Mouse (Mus musculus) natural killer cell, adult 2 months (primary cell): ENCODE results near the gene Add2.

Source experiments
- DNase-seq, 2 experiments: peaks; one replicate each; pipeline ENCODE4 v3.0.0; 2022; ENCODE audit warnings: low spot score in 2 of 2

Gene Add2

DNA sequence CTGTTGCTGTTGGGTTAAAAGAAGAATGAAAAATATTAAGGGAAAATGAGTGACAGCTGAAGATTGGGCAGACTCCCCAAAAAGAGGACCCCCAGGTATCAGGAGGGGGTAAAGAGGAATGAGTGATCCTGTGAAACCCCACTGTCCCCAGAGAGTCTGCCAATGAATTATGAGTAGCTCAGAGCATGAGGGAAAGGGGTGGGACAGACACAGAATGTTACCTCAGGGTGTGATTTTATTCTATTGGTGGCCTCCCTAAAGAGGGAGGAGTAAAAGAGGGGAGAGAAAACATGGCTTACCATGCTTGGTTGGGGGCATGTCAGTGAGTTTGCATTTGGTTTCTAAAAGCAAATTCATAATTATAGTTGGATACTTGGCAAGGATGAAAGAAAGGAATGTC is 50.8 kb downstream of the Add2 start:
- no peak for DNase-seq

- DNase-seq = peak; percentile 22 to 32
Measured at GRCm38 (mm10) chr6:86085518-86085917, 57.0 kb downstream of the Add2 start.

DNA sequence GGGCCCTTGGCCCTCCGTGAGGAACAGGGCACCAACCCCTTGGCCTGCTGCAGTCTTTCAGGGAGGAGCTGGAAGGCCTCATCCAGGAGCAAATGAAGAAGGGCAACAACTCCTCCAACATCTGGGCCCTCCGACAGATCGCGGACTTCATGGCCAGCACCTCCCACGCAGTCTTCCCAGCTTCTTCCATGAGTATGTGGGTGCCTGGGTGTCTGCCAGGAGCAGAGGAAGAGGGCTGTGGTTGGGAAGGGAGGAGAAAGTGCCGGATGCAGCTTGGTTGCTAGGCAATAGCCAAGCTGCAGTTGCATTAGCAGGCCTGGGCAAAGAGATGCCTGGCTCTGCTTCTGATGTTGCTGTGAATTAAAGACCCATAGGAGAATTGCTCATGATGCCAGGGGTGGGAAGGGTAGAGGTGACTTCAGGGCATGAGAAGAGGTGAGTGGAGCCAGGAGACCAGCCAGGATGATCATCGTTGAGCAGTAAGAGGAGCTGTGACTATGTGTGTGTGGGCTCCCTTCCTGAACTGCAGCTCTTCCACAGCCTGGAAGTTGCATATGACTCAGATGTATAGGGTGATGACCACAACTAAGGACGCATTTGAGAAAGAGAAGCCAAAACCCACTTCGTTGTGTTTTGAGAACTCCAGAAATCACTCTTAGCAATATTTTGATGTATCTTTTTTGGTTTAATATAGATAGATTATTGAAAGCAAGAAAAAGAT is 58.5 kb downstream of the Add2 start:
- DNase-seq = no peak

DNA sequence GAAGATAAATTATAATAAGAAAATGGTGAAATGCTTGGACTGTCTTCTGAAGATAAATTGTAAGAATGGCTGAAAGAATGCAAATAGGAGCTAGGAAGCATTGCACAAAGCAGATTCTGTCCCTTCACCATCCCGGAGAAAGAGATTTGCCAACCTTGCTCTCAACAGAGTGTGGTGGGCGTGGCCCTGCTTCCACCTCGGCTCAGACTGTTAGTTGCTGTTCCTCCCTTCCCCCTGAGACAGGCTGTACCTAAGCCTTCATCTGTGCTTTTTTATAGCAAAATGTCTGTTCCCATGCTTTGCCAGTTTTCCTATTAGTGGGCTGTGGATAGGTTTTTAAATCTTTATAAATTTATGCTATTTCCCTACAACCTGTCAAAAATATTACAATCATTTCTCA is 59.3 kb downstream of the Add2 start:
- no peak for DNase-seq

DNA sequence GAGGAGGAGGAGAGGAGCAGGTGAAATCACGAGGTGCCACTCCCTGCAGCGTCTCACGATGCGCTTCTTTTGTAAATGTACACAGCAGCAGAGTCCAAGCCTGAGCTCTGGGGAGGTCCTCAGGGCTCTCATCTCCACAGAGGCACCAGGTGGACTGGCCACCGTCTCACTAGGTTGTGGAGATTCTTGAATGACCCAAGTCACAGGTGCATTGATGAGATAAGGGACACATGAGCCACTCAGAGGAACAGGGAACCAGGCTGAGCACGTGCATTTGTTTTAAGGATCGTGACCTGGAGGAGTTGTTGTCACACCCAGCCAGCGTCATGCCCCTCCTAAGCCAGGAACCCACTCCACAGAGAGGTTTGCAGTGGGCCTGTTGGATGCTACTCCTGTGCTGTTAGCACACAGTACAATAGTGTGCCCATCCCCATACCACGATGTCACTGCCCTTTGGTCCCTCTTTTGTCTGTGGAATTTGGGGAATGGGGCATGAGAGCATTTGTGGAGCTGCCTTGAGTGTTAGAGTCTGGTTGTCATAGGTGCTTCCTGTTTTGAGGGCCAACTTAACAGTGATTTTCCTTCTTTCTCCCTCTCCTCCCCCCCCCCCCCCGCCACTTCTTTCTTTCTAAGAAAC is 65.8 kb downstream of the Add2 start:
- no peak for DNase-seq

DNA sequence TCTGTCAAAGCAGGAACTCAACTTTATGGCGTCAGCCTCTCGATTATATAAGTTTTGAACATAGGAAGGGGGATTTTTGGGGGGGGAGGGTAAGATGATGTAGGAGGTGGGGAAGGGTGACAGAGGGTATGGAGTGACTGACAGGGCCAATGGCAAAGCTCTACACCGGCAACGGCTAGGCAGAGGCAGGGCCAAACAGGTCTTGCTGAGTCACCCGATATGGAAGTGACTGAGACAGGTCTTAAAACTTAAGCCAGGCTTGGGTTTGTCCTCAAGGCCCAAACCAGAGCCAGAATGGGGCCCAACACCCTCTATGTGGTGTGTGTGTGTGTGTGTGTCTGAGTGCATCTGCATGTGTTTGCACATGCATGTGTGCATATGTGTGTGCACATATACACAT is 67.0 kb downstream of the Add2 start:
- no peak for DNase-seq

GRCm38 (mm10) chr6:86096733-86097132 is 68.3 kb downstream of the Add2 start:
- no peak for DNase-seq

- DNase-seq = no peak
Measured at GRCm38 (mm10) chr6:86097155-86097554, 68.7 kb downstream of the Add2 start.

DNA sequence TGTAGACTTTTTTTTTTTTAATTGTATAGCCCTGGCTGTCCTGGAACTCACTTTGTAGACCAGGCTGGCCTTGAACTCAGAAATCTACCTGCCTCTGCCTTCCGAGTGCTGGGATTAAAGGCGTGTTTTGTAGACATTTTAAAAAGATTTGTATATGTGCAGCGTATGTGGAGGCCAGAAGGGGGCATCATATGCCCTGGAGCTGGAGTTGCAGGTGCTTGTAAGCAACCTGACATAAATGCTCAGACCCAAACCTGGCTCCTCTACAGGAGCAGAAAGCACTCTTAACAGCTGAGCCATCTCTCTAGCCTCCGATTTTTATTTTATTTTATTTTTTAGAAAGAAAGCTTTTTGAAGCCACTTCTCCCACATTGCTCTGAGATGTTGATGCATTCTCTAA is 70.5 kb downstream of the Add2 start:
- DNase-seq = no peak

GRCm38 (mm10) chr6:86101451-86101850 is 73.0 kb downstream of the Add2 start:
- no peak for DNase-seq

DNA sequence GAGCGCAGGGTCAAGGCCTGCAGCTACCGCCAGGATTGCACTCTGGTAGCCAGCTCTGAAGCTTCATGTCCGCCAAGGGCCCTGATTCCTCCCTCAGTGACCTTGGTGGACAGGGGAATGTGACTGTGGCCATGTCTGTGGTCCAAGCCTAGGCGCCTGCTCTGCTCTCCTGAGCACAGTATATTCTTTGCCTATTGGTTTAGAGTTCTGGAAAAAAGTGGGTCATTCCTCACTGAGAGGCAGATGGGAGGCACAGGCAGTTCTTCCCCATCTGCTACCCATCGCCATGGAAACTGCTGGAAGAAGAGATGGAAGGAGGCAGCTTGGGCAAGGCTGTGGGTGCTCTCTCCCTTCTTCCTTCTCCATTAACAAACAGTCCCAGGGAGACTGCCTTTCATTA is 74.4 kb downstream of the Add2 start:
- DNase-seq = no peak

DNA sequence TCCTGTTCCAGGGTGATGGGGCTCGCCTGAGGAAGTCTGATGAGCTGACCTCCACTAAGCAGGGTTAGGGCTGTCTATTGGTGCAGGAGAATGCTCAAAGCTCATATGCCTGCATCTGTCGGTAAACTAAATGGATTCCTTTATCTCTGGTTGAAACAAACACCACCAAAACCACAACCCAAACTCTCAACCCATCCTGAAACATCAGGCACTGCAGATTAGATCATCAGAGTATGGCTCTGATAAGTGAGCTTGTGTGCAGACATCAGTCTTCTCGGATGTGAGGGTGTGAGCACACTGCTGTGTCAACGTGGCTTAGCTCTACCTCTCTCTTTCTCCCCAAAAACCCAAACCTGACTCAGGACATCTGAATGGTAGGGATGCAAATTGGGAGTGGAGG is 75.1 kb downstream of the Add2 start:
- DNase-seq = no peak

- no peak for DNase-seq
Measured at GRCm38 (mm10) chr6:86104719-86105118, 76.2 kb downstream of the Add2 start.

DNA sequence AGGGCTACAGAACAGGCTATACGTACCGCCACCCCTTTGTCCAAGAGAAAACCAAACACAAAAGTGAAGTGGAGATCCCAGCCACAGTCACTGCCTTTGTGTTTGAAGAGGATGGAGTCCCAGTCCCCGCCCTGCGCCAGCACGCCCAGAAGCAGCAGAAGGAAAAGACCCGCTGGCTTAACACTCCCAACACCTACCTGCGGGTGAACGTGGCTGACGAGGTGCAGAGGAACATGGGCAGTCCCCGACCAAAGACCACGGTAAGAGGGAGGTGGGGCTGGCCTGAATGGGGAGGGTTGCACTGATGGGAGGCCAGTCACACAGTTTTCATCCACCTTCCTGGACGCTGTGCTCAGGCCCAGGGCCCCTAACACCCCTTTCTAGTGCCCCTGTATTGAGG is 77.6 kb downstream of the Add2 start:
- no peak for DNase-seq

DNA sequence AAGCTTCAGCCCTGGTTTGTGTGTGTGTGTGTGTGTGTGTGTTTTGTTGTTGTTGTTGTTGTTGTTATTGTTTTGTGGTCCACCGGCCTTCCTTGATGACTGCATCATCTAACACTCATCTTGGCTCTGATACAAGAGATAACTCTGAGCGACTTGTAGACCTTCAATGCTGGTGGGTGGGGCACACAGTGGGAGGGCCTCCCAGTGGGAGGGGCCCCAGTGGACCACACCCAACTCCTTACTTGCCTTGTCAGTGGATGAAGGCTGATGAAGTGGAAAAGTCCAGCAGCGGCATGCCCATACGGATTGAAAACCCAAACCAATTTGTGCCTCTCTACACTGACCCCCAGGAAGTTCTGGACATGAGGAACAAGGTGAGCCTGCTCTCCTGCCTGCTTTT is 78.6 kb downstream of the Add2 start:
- no peak for DNase-seq

DNA sequence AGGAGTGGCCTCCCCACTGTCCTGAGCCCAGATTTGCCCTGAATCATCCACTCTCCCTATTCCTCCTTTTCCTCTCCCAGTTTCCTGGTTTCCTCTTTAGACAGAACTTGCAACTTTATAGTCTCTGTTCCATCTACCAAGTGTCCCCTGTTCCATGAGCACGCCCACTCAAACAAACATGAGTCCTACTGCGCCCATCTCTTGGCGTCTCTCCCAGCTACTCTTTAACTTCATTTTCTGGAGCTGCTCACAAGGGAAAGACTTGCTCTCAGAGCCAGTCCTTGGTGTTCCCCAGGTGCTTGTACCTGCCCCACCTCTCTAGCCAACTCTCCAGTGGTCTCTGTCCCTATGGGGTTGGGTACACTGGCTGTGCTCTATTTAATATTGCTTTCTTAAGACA is 87.4 kb downstream of the Add2 start:
- no peak for DNase-seq

GRCm38 (mm10) chr6:86123057-86123456 is 94.6 kb downstream of the Add2 start:
- no peak for DNase-seq

- DNase-seq = no peak
Measured at GRCm38 (mm10) chr6:86125761-86126160, 97.3 kb downstream of the Add2 start.

GRCm38 (mm10) chr6:86126953-86127581 is 98.6 kb downstream of the Add2 start:
- DNase-seq = peak; percentile 56 to 58

- peak; percentile 16 to 19 for DNase-seq
Measured at GRCm38 (mm10) chr6:86128504-86128903, 100.0 kb downstream of the Add2 start.

DNA sequence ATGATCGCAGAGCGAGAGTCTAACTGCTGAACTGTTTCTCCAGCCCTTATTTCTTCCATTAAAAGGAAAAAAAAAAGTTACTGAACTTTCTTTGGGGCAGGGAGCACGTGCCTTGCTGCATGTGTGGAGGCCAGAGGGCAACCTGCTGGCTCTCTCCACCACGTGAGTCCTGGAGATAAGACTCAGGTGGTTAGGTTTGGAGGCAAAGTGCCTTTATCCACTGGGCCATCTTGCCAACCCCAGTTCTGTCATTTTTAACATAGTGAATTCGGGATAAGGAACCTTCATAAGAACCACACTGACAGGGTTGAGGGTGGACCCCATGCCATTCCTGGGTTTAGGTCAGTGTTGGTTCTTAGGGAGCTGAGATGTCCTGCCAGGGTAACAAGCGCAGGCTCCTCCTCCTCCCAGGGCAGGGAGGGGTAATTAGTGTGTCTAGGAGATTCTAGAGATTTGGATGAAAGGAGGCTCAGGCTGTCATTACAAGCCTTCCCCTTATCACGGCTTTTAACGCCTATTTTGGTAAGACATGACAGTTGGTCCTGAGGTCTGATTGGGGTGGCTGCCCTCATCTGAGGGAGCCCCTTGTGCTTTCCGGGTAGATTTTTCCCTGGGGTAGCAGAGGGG is 101.5 kb downstream of the Add2 start:
- DNase-seq = no peak

DNA sequence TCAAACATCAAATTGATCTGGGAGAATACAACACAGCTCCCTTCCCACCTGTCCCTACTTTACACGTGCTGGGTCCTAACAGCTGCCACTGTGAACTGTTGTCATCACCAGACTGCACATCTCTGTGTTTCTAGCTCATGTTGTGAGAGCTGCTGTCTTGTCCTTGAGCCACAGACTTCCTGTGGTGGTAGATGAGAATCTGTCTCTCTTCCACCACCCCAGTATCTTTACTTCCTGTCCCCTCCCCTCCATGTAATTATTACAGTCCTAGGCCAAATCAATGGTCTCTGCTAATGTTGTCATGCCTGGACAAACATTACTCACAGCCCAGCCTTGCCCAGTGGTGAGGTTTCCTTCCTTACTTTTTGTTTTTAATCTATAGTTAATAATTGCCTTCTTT is 105.4 kb downstream of the Add2 start:
- DNase-seq = peak; percentile 39 to 68

DNA sequence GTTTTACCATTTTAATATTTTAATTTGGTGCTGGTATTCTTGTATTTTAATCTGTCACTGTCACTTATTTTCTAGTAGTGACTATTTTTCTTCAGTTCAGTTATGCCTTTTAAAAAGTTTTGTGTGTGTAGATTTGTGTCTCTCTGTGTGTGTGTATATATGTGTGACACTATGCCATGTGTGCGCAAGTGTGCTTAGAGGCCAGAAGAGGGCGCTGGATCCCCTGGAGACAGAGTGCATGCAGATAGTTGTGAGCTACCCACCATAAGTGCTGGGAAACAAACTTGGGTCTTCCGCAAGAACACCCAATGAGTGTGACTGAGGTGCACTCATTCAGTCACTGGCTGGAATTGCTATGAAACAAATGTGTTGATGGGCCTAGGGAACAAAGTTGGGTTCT is 107.7 kb downstream of the Add2 start:
- DNase-seq = no peak
